Mouse (Mus musculus) cerebellum, adult 2 months (tissue): ENCODE measurements around the gene Zc3h15.

Experiments
- CTCF ChIP-seq: fragments of 200-500 bp; IDR thresholded peaks from 2 replicates; pipeline ENCODE4 v1.5.1; 2011; ENCODE audit warnings: low read depth, mild to moderate bottlenecking, control low read depth, low read length, moderate library complexity, borderline replicate concordance; ENCODE audit not compliant: insufficient read depth
- POLR2A ChIP-seq: fragments of 200-500 bp; IDR thresholded peaks from 2 replicates; pipeline ENCODE4 v1.6.1; 2011; ENCODE audit warnings: low read length, control low read depth, borderline replicate concordance; ENCODE audit not compliant: insufficient read depth

DNA sequence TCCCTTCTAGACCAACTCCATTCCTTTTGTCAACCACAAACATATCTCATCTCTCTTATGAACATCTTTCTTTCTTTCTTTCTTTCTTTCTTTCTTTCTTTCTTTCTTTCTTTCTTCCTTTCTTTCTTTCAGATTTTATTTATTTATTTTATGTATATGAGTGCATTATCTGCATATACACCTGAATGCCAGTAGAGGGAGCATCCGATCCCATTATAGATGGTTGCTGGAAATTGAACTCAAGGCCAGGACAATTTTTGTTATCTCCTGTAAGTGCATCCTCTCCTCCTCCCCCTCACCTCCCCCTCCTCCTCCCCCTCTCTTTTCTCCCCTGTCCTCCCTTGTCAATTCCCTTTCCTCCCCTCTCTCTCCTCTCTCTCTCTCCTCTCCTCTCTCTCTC is 54.2 kb downstream of the Zc3h15 start:
- TF ChIP-seq CTCF (no peak), POLR2A (no peak)
